Mouse (Mus musculus): ENCODE results near the gene Wdr48.

- TF ChIP-seq POLR2A (IDR thresholded peaks at IDR 0.05; ENCODE audit: low read depth, low read length) (no peak), CTCF (IDR thresholded peaks at IDR 0.05; ENCODE audit: extremely low read depth, insufficient read depth, insufficient read length, insufficient replicate concordance) (no peak)
Measured at GRCm38 (mm10) chr9:119913087-119913838, 18.6 kb downstream of the Wdr48 start.
